Mouse (Mus musculus): ENCODE measurements around the gene Elf2. TPM values are rescaled to one million over a fixed set of nuclear protein-coding genes. Genes with fewer than 3 reads are reported as not detected.

Gene Elf2
- polyA plus RNA-seq, 1 experiment from 2014 or later = 22.3 TPM

- Histone ChIP-seq H3K9me3 (replicated peaks) (no peaks in the 10 kb centered on the region), H3K4me3 (replicated peaks) (no peak overlapping the region), H3K27me3 (no peaks in the 10 kb centered on the region), H3K9ac (no peak overlapping the region), H3K4me2 (no peak overlapping the region), H3K27ac (replicated peaks) (no peak overlapping the region), H3K36me3 (replicated peaks) (no peaks in the 10 kb centered on the region), H3K4me1 (replicated peaks) (peaks cover 17% of the 10 kb centered on the region)
- no peak for ATAC-seq (ENCODE audit: insufficient read depth)
- 90% methylated on average over 4 of the region's 4 CpGs for WGBS (ENCODE audit: insufficient replicate concordance)
Observed at GRCm38 (mm10) chr3:51343260-51343659, 2.8 kb upstream of the Elf2 start.

GRCm38 (mm10) chr3:51342152-51342551 lies 1.7 kb upstream of the Elf2 start:
- Histone ChIP-seq H3K36me3 (replicated peaks) (no peaks in the 10 kb centered on the region), H3K9ac (peak overlapping the region; percentile 87), H3K4me2 (peak overlapping the region; percentile 100), H3K27ac (replicated peaks) (peak overlapping the region; percentile 98), H3K27me3 (no peaks in the 10 kb centered on the region), H3K4me3 (replicated peaks) (peak overlapping the region; percentile 97), H3K9me3 (replicated peaks) (no peaks in the 10 kb centered on the region), H3K4me1 (replicated peaks) (peaks cover 28% of the 10 kb centered on the region)
- ATAC-seq (ENCODE audit: insufficient read depth) = no peak
- 8% methylated on average over 9 of the region's 9 CpGs for WGBS (ENCODE audit: insufficient replicate concordance)

GRCm38 (mm10) chr3:51341268-51342081 lies 1.0 kb upstream of the Elf2 start:
- no peaks in the 10 kb centered on the region for H3K9me3 ChIP-seq (replicated peaks)
- WGBS (ENCODE audit: insufficient replicate concordance) = under 1% methylated on average over 85 of the region's 86 CpGs
- H3K4me2 ChIP-seq = peak overlapping the region; percentile 100
- H3K36me3 ChIP-seq (replicated peaks) = no peaks in the 10 kb centered on the region
- ATAC-seq (ENCODE audit: insufficient read depth) = peak; percentile 79
- peak overlapping the region; percentile 97 for H3K9ac ChIP-seq
- no peaks in the 10 kb centered on the region for H3K27me3 ChIP-seq
- H3K4me3 ChIP-seq (replicated peaks) = peak overlapping the region; percentile 97
- H3K4me1 ChIP-seq (replicated peaks) = peaks cover 32% of the 10 kb centered on the region
- peak overlapping the region; percentile 98 for H3K27ac ChIP-seq (replicated peaks)

- peak overlapping the region; percentile 97 for H3K4me3 ChIP-seq (replicated peaks)
- peak overlapping the region; percentile 98 for H3K27ac ChIP-seq (replicated peaks)
- H3K9ac ChIP-seq = peak overlapping the region; percentile 97
- no peaks in the 10 kb centered on the region for H3K36me3 ChIP-seq (replicated peaks)
- H3K27me3 ChIP-seq = no peaks in the 10 kb centered on the region
- H3K4me1 ChIP-seq (replicated peaks) = peaks cover 44% of the 10 kb centered on the region
- ATAC-seq (ENCODE audit: insufficient read depth) = peak; percentile 49
- WGBS (ENCODE audit: insufficient replicate concordance) = under 1% methylated on average over 95 of the region's 113 CpGs
- no peaks in the 10 kb centered on the region for H3K9me3 ChIP-seq (replicated peaks)
- H3K4me2 ChIP-seq = peak overlapping the region; percentile 100
Observed at GRCm38 (mm10) chr3:51339734-51340551, 520 bp downstream of the Elf2 start.

- Histone ChIP-seq H3K36me3 (replicated peaks) (no peaks in the 10 kb centered on the region), H3K27me3 (no peaks in the 10 kb centered on the region), H3K27ac (replicated peaks) (peak overlapping the region; percentile 98), H3K9me3 (replicated peaks) (no peaks in the 10 kb centered on the region), H3K4me2 (peak overlapping the region; percentile 100), H3K4me3 (replicated peaks) (peak overlapping the region; percentile 97), H3K4me1 (replicated peaks) (peaks cover 50% of the 10 kb centered on the region), H3K9ac (peak overlapping the region; percentile 97)
- no peak for ATAC-seq (ENCODE audit: insufficient read depth)
- WGBS (ENCODE audit: insufficient replicate concordance) = under 1% methylated on average over 9 of the region's 9 CpGs
Observed at GRCm38 (mm10) chr3:51339378-51339733, 1.1 kb downstream of the Elf2 start.

- Histone ChIP-seq H3K4me1 (replicated peaks) (peaks cover 58% of the 10 kb centered on the region), H3K4me3 (replicated peaks) (no peak overlapping the region), H3K4me2 (peak overlapping the region; percentile 36; the same call in 1 of the 2 replicates), H3K27ac (replicated peaks) (peak overlapping the region; percentile 64), H3K9me3 (replicated peaks) (no peaks in the 10 kb centered on the region), H3K27me3 (no peaks in the 10 kb centered on the region), H3K36me3 (replicated peaks) (no peaks in the 10 kb centered on the region; the same call in 1 of the 2 replicates), H3K9ac (peak overlapping the region; percentile 25; the same call in 1 of the 2 replicates)
- 27% methylated on average over 8 of the region's 8 CpGs for WGBS (ENCODE audit: insufficient replicate concordance)
- ATAC-seq (ENCODE audit: insufficient read depth) = no peak
Observed at GRCm38 (mm10) chr3:51335378-51335777, 5.1 kb downstream of the Elf2 start.

- no peaks in the 10 kb centered on the region; the same call in 1 of the 2 replicates for H3K36me3 ChIP-seq (replicated peaks)
- no peaks in the 10 kb centered on the region for H3K9me3 ChIP-seq (replicated peaks)
- H3K9ac ChIP-seq = no peak overlapping the region
- no peak overlapping the region for H3K4me2 ChIP-seq
- H3K27ac ChIP-seq (replicated peaks) = 0 out of 2 replicates have a peak overlapping the region, but pooled peaks have one; percentile 19
- H3K4me3 ChIP-seq (replicated peaks) = no peak overlapping the region
- ATAC-seq (ENCODE audit: insufficient read depth) = no peak
- WGBS (ENCODE audit: insufficient replicate concordance) = 72% methylated on average over 6 of the region's 6 CpGs
- H3K27me3 ChIP-seq = no peaks in the 10 kb centered on the region
- peaks cover 69% of the 10 kb centered on the region for H3K4me1 ChIP-seq (replicated peaks)
Observed at GRCm38 (mm10) chr3:51333950-51334349, 6.5 kb downstream of the Elf2 start.

GRCm38 (mm10) chr3:51333234-51333889 lies 7.1 kb downstream of the Elf2 start:
- H3K9ac ChIP-seq = 0 out of 2 replicates have a peak overlapping the region, but pooled peaks have one; percentile 15
- peak overlapping the region; percentile 8; the same call in 1 of the 2 replicates for H3K4me3 ChIP-seq (replicated peaks)
- peak overlapping the region; percentile 19; the same call in 1 of the 2 replicates for H3K27ac ChIP-seq (replicated peaks)
- peak; percentile 32; the same call in 1 of the 2 replicates for ATAC-seq (ENCODE audit: insufficient read depth)
- WGBS (ENCODE audit: insufficient replicate concordance) = 49% methylated on average over 10 of the region's 10 CpGs
- H3K36me3 ChIP-seq (replicated peaks) = no peaks in the 10 kb centered on the region; the same call in 1 of the 2 replicates
- H3K4me1 ChIP-seq (replicated peaks) = peaks cover 66% of the 10 kb centered on the region
- no peaks in the 10 kb centered on the region for H3K27me3 ChIP-seq
- no peaks in the 10 kb centered on the region for H3K9me3 ChIP-seq (replicated peaks)
- peak overlapping the region; percentile 43 for H3K4me2 ChIP-seq

GRCm38 (mm10) chr3:51330086-51330485 lies 10.4 kb downstream of the Elf2 start:
- H3K9ac ChIP-seq = no peak overlapping the region
- peaks cover 47% of the 10 kb centered on the region for H3K4me1 ChIP-seq (replicated peaks)
- H3K27ac ChIP-seq (replicated peaks) = no peak overlapping the region
- H3K27me3 ChIP-seq = no peaks in the 10 kb centered on the region
- WGBS (ENCODE audit: insufficient replicate concordance) = 87% methylated on average over 14 of the region's 14 CpGs
- peaks cover 16% of the 10 kb centered on the region for H3K36me3 ChIP-seq (replicated peaks)
- ATAC-seq (ENCODE audit: insufficient read depth) = no peak
- no peak overlapping the region for H3K4me3 ChIP-seq (replicated peaks)
- no peak overlapping the region for H3K4me2 ChIP-seq
- H3K9me3 ChIP-seq (replicated peaks) = no peaks in the 10 kb centered on the region; the same call in 1 of the 2 replicates

- no peak overlapping the region for H3K4me2 ChIP-seq
- 89% methylated on average over 12 of the region's 12 CpGs for WGBS (ENCODE audit: insufficient replicate concordance)
- no peak overlapping the region for H3K27ac ChIP-seq (replicated peaks)
- no peaks in the 10 kb centered on the region; the same call in 1 of the 2 replicates for H3K9me3 ChIP-seq (replicated peaks)
- no peak overlapping the region for H3K4me3 ChIP-seq (replicated peaks)
- ATAC-seq (ENCODE audit: insufficient read depth) = no peak
- H3K36me3 ChIP-seq (replicated peaks) = peaks cover 28% of the 10 kb centered on the region
- H3K9ac ChIP-seq = no peak overlapping the region
- no peaks in the 10 kb centered on the region for H3K27me3 ChIP-seq
- peaks cover 31% of the 10 kb centered on the region for H3K4me1 ChIP-seq (replicated peaks)
Observed at GRCm38 (mm10) chr3:51328546-51328945, 11.9 kb downstream of the Elf2 start.

All from liver, embryonic 15.5 days (tissue).